Mouse (Mus musculus): ENCODE measurements around the gene Rcsd1.

Gene Rcsd1

GRCm38 (mm10) chr1:165709629-165710256 lies at the start of gene Rcsd1:
Gene Rcsd1 (minus strand): TSS chr1:165709757.
- no peak for DNase-seq

GRCm38 (mm10) chr1:165755194-165755593 lies 45.6 kb upstream of the Rcsd1 start:
- no peak for DNase-seq

DNA sequence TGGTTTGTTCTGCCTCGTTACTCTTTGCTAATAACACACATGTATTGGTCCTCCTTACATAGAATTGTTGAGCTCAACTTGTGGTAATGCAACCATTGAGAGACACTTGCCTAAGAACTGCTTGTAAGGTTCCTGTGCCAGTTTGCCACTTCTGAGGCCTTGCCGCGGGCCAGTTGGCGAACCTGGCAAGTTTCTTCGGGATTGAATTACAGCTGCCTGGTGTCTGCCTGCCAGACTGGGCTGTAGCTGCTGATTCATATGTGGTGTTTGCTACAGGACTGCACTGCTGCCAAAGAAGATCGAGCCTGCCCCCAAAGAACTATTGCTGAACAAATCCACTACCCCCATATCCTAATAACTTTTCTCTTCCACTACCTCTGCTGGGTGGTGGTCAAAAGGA lies 44.6 kb upstream of the Rcsd1 start:
- no peak for DNase-seq

GRCm38 (mm10) chr1:165751838-165752237 lies 42.3 kb upstream of the Rcsd1 start:
- no peak for DNase-seq

DNA sequence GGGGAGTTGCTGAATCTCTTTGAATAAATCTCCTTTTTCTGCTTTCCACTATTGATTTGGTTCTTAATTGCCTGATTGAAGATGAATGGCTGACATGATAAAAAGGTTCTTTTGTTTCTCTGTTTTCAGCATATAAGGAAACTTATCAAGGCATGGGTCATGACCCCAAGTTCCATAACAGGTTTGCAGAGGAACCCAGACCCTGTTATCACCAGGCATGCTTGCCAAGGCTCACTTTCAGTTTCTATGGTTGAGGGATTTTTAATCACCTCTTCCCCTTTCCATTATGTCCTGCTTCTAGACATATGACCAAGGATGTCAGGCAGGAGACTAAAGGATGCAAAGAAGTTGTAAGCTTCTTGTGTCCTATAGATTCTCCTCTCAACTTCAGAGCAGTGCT lies 41.6 kb upstream of the Rcsd1 start:
- DNase-seq = no peak

GRCm38 (mm10) chr1:165748053-165748452 lies 38.5 kb upstream of the Rcsd1 start:
- no peak for DNase-seq

DNA sequence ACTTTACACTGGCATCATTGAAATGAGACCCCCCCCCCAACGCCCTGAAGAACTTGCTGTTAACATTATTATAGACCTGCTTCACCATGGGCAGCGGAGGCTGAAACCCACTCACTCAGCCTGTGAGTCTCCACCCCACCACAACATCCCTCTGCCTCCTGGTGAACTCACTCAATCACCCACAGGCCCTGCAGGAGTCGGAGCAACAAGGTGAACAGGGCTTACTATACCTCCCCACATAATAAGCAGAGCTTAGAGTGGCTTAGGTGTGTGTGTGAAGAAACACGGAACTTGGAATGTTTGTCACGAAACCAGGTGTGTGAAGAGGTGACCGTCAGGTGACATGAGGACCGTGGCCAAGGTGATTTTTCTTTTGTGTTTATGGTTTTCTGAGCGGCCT lies 32.4 kb upstream of the Rcsd1 start:
- no peak for DNase-seq

GRCm38 (mm10) chr1:165738985-165739384 lies 29.4 kb upstream of the Rcsd1 start:
- DNase-seq = no peak

- DNase-seq = no peak
These were observed 28.3 kb upstream of the Rcsd1 start for GRCm38 (mm10) chr1:165737867-165738266.

- DNase-seq = no peak
These were observed 27.9 kb upstream of the Rcsd1 start for GRCm38 (mm10) chr1:165737451-165737850.

GRCm38 (mm10) chr1:165735826-165736818 lies 26.6 kb upstream of the Rcsd1 start:
- peak; percentile 59 for DNase-seq

DNA sequence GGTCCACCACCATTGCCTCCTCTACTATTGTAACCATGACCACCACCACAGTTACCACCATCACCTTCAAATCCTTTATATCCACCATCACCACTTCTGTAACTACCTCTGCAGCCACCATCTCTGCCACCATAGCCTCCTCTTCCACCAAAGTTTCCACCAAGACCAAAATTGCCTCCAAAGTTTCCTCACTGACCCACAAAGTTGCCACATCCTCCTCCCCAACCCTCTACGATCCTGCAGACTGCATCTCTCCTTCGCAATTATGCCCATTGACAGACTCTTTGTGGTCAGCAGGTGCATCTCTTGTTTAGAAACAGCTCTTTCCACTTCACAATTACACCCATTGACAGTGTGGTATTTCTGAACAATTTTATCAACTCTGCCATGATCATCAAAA lies 25.3 kb upstream of the Rcsd1 start:
- DNase-seq = no peak

- no peak for DNase-seq
These were observed 22.0 kb upstream of the Rcsd1 start for GRCm38 (mm10) chr1:165731553-165731952.

DNA sequence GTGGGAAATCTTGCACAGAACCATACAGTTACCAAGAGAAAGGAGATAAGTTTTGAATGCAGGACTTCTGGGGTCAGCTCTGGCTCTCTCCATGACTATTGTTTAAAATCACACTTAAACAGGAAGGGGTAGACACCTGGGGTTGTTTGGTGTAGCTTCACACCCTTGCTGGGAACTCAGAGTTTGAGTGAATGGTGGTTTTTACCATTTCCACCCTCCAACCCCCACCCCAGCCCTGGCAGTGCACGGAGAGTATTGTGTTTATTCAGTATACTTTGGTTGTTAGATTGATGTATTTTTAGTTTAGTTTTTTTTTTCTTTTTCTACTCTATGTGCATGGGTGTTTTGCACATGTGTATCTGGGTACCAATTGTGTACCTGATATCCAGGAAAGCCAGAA lies 20.6 kb upstream of the Rcsd1 start:
- DNase-seq = no peak

GRCm38 (mm10) chr1:165728057-165728639 lies 18.6 kb upstream of the Rcsd1 start:
- no peak for DNase-seq

GRCm38 (mm10) chr1:165726986-165727385 lies 17.4 kb upstream of the Rcsd1 start:
- no peak for DNase-seq

- DNase-seq = no peak
These were observed 15.6 kb upstream of the Rcsd1 start for GRCm38 (mm10) chr1:165725039-165725644.

GRCm38 (mm10) chr1:165724219-165725033 lies 14.9 kb upstream of the Rcsd1 start:
- DNase-seq = no peak

DNA sequence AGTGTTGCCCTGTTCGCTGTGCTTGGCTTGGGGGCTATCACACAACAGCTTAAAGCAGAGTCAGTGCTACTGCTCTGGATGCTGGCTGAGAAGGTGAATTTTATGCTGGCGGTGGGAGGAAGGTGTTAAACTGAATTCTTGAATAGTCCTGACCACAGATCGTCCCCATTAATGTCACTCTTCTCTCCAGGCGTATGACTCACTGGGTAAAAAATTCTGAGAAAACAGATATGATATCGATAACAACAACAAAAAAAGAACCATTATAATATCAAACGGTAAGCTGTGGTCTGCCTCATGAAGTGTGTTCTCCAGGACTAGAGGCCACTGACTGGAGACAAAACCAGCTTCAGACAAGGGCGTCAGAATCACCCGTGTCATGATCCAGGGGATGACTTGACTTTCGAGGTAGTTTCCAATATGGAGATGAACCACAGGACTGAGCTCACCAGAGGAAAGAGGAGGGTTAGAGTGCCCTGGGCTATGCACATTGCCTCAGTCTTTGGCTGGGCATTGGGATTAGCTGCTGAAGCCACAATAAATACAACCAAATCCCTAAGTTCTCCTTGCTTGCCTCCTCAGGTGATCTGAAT lies 13.1 kb upstream of the Rcsd1 start:
- DNase-seq = no peak

- DNase-seq = no peak
These were observed 9.1 kb upstream of the Rcsd1 start for GRCm38 (mm10) chr1:165718543-165719105.

GRCm38 (mm10) chr1:165717711-165718542 lies 8.4 kb upstream of the Rcsd1 start:
- no peak for DNase-seq
